Mouse (Mus musculus): ENCODE measurements at regions not wholly inside any gene's neighbourhood (a gene's known extent, or its start where the extent isn't known, plus 50 kb on each side); places are given as distances from the start of the nearest gene placed in this dataset.

DNA sequence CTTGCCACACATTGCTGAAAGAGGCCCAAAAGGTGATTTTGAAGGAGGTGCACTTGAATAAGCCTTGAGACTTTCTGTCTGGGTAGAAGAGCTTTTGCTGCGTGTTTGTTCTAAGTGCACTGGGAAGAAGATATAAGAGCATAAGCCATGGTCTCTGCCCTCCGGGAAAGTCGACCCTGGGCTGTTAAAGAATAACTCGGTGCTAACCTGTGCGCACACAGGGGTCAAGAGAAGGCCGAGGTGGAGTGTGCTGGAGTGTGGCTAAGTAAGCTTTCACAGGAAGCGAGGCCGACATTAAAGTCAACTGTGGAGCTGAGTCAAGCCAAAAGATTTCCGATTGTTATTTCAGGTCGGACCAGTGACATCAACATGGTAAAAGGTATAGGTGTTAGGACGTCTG is 473.0 kb downstream of the Slc4a3 start:
- TF ChIP-seq CTCF (IDR thresholded peaks at IDR 0.05; ENCODE audit: low read depth, low read length) (no peak), POLR2A (IDR thresholded peaks at IDR 0.05; ENCODE audit: insufficient read depth, low read length) (no peak), EP300 (IDR thresholded peaks at IDR 0.05; ENCODE audit: insufficient read depth, low read depth, low read length) (no peak)
